Mouse (Mus musculus): ENCODE measurements around the gene Ints12.

Ints12 gene

GRCm38 (mm10) chr3:133091664-133092273 is at the start of gene Ints12, which contains the start of gene Gstcd:
Gene Ints12, plus strand, starts transcription at chr3:133091840.
Gene Gstcd, minus strand, starts transcription at chr3:133092033.
- peak; percentile 93 for DNase-seq

DNA sequence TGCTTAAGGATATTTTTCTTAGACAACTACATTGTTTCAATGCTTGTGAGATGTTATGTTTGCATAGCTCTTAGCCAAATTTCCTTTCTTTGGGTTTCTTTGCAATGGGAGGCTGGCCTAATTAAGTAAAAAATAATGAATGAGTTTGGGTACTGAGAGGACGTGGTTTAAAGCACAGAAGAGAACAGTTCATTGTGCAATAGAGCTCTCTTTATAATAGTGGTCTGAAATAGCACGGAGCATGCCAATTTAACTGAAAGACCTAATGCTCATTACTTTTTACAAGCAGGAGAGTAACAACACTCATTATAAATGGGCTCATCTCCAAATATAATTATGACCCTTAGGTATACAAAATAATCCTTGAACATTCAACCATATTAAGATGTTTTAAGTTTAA is 39.6 kb upstream of the Ints12 start:
- no peak for DNase-seq

DNA sequence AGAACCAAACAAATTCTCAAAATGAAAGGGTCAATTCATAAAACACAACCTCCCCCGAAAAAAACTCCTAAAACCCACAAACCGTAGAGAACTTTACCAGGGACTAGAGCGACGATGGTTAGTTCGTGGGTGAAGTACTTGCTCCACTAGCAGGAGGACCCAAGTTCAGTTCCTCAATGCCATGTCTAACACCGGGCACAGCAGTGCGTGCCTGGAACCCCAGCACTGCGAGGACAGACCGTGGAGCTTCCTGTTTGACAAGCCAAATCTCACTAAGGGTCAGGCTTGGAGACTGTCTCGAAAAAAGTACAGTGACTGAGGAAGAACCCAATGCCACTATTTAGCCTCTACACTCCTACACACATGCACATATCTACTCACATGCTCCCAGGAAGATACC is 16.1 kb upstream of the Ints12 start:
- no peak for DNase-seq

- DNase-seq = no peak
Measured at GRCm38 (mm10) chr3:133082736-133083135, 8.9 kb upstream of the Ints12 start.

DNA sequence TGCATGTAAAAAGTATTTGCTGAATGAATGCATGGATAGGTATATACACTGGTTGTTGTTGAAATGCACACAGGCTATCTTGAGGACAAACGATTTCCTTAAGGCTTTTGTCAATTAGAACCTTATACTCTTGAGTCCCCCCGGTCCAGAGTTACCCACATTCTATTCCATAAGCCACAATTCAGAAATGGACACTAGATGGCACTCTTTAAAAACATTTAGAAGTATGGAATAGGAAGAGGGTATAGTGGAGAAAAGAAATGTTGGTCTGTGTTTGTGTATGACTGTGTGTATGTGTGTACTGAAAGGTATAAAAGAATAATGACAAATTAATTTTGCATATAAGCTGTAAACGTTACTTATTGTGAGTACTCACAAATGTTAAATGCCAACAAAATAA is 5.8 kb upstream of the Ints12 start:
- DNase-seq = no peak

GRCm38 (mm10) chr3:133090247-133091120 is 1.2 kb upstream of the Ints12 start:
- DNase-seq = no peak

DNA sequence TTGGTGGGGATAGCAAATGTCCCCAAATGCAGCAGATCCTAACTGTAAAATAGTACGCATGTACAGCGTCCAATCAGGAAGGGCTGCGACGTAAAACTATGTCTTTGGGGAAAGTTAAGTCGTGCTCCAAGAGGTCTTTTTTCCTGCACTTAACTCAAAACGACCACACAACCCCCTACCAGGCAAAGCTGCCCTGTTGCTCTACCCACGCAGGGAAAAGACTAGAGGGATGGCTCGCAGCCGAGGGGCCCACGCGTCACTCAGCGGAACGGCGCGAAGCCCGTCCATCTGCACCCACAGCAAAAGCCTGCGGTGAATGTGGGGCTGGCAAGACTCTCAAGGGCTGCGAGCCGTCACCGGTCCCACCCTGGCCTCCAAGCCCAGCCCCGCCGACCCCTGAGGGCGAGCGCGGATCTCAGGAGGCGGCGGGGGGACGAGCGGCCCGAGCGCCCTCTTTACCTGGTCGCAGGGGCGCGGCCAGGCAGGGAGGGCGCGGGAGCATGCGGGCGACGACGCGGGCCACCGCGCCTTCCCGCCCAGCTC is 448 bp upstream of the Ints12 start:
- no peak for DNase-seq

DNA sequence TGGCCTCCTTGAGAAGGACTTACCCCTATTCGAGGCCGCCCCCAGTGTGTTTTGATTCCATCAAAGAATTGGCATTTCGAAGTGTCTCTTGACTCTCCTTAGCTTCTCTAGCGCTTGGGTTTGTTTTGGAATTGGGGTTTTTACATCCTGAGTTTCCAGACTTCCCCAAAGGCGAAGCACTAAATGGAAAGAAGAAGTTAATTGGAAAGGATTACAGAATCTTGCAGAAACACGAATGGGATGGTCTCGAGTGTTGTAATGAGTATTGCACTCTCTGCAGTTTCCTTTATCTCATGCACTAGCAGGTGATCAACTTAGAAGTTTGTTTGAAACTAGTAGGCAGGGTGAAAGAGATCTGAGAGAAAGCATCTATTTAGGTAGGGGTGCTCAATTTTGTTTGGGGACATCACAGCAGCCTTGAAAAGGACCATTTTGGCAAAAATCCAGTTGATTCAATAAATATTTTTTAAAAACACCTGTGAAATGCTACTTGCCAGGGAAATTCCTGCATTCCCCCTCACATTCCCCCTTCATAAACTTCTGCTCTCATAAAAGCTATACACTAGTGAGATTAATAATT is 724 bp downstream of the Ints12 start:
- no peak for DNase-seq

DNA sequence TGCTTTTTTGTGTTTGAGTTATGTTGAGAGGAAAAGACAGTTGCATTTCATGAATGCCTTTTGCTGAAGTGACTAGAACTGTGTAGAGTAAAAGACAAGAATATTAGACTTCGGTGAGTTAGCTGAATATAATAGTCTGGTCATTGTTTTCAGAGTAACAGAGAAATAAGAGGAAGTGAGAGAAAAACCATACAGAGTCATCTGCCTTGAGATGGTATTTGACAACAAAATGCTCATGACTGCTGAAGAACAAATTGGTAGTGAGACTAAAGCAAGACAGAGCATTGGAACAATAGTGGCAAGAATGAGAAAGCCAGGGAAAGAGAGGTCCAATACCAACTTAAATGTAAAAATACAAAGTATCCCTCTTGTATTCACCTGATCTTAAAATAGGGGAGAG is 1.3 kb downstream of the Ints12 start:
- DNase-seq = no peak

GRCm38 (mm10) chr3:133094305-133094704 is 2.7 kb downstream of the Ints12 start:
- DNase-seq = no peak

- DNase-seq = no peak
Measured at GRCm38 (mm10) chr3:133097936-133098335, 6.3 kb downstream of the Ints12 start.

DNA sequence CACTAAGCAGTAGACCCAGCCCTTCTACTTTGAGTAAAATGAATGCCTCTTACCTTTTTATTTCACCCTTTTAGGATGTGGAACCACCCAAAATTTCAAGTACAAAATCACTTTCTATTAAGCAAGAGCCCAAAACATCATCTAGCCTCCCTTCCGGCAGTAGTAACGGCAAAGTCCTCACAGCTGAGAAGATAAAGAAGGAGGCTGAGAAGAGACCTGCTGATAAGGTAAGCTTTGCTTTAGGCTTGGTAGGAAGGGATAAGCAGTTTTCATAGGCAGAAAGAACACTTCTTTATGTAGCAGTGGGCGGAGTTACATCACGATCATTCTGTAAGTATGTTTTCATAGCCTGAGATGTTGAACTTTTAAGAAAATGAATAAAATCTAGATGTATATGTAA is 6.7 kb downstream of the Ints12 start:
- no peak for DNase-seq

DNA sequence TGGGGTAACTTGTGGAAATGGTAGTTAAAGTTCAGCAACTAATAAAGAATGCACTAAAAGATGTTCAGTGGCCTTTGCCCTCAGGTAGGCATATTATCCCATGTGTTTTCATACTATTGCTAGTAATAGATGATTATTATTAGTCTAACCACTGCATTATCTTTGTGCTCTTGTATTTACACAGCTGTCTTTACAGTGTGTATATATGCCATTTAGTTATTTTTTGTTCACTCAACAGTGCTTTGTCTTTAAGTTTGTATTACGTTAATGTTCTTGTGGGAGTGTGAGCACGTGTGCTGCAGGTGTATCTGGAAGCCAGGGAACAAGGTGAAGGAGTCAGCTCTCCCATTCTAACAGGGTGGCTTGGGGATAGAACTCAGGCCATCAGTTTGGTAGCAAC is 7.3 kb downstream of the Ints12 start:
- no peak for DNase-seq

- DNase-seq = no peak
Measured at GRCm38 (mm10) chr3:133103768-133104167, 12.1 kb downstream of the Ints12 start.

DNA sequence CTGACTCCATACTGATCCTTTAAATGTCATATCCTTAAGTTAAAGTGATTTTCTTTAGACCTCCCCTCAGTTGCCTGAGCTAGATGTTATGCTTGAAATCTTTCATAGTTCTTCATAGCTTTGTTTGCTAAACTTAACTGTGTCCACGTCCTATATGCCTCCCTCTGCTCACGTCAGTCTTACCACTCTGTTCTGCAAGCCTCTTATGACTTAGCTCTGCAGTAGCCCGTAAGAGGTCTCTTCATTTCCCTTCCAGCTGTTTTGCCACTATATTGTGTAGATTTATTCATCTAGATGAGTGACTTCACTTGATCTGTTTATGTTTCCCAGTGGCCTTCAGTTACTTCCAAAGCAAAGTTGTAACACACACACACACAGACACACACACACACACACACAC is 12.8 kb downstream of the Ints12 start:
- no peak for DNase-seq

DNA sequence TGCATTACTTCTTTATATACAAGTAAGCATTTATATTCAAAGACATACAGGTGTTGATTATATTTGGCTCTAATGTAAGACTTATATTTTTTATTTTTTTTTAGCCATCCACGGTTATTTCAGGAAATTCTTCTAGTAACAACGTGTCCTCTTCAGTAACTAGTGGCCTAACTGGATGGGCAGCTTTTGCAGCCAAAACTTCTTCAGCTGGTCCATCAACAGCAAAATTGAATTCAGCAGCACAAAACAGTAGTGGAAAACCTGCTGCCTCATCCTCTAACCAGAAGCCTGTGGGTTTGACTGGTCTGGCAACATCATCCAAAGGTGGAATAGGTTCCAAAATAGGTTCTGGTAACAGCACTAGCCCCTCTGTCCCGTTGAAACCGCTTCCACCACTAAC is 17.1 kb downstream of the Ints12 start:
- DNase-seq = peak; percentile 15

- DNase-seq = no peak
Measured at GRCm38 (mm10) chr3:133109844-133110243, 18.2 kb downstream of the Ints12 start.

DNA sequence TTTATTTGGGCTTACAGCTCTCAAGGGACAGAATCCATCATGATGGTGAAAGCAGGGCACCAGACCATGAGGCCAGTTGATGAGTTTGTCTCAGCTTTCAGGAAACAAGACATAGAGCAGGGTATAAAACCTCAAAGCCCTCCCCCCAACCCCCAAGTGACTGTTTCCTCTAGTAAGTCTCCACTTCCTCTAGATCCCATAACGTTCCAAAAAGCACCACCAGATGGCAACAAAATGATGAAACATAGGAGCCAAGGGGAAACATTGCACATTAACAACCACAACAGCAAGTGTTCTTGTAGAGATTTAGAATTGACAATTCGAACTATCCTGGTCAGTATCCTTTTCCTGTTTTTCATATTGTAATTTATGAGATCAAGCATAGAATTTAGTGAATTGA is 20.1 kb downstream of the Ints12 start:
- DNase-seq = peak; percentile 13

GRCm38 (mm10) chr3:133113281-133113680 is 21.6 kb downstream of the Ints12 start:
- no peak for DNase-seq

GRCm38 (mm10) chr3:133131372-133131771 is 39.7 kb downstream of the Ints12 start:
- DNase-seq = no peak

- no peak for DNase-seq
Measured at GRCm38 (mm10) chr3:133132611-133133010, 41.0 kb downstream of the Ints12 start.

DNA sequence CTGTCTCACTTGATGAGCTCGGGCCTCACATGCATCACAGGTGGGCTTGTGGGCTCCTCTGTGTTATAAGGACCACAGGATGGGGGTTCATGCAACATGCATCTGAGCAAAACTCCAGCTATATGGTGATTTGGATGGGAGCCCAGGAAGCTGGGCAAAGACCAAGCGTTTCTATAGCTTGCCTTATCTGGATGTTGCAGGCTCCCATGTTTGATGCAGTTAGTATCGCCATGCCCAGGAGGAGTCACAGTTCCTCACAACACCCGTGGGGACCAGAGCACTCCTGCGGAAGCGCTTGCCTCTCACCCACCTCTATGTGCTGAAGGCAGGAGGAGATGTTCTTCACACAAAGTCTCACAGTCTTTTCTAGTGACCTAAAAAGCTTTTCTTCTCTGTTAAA is 50.2 kb downstream of the Ints12 start:
- DNase-seq = no peak

DNA sequence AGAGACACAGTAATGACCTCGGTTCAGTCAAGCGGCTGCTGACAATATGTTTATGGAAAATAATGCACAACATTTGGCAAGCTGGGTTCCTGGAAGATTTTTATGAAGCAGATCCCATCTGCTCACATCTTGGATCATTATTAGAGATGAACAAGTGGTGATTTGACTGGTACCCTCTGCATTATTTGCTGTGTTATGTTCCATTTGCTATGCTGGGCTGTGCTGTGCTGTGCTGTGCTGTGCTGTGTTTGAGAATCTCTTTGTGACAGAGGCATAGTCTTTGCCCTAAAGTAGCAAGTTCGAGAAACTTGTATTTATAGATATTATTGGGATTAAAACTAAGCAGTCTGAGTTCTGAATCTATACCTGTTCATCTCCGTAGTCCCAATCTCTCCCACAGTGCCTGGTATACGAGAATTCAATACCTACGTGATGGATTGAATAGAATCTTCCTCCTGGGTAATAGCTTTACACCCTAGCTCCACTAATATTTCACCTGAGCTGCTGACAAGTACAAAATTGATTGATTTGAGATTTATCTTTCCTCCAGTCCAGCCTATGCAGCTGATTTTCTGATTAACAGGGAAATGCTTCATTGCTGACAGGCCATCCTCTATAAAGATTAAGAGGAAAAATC is 53.0 kb downstream of the Ints12 start:
- no peak for DNase-seq

Data from kidney, adult 18-20 months (tissue).